Mouse (Mus musculus) left cerebral cortex, postnatal 36 days (tissue): Measurements from ENCODE around the gene Slc38a3. TPM values are rescaled to one million over a fixed set of nuclear protein-coding genes. Genes with fewer than 3 reads are reported as not detected.

Experiments used
- DNase-seq, 2 experiments: peaks; one replicate each; pipeline ENCODE4 v3.0.0; 2021 to 2022; ENCODE audit warnings: low spot score in 2 of 2, mixed read lengths in 1 of 2
- intact Hi-C: fragments of 180-260 bp; cut with DNase I; formaldehyde crosslinking; loops from one replicate; pipeline ENCODE4 v1.15.1; 2025
- total RNA-seq, 2 experiments: library from RNA; stranded (reverse); gene quantifications; 2 replicates each; pipeline ENCODE4 v1.2.3; 2021

Gene Slc38a3
- total RNA-seq, 2 experiments from 2014 or later: 66.3 to 66.8 TPM

DNA sequence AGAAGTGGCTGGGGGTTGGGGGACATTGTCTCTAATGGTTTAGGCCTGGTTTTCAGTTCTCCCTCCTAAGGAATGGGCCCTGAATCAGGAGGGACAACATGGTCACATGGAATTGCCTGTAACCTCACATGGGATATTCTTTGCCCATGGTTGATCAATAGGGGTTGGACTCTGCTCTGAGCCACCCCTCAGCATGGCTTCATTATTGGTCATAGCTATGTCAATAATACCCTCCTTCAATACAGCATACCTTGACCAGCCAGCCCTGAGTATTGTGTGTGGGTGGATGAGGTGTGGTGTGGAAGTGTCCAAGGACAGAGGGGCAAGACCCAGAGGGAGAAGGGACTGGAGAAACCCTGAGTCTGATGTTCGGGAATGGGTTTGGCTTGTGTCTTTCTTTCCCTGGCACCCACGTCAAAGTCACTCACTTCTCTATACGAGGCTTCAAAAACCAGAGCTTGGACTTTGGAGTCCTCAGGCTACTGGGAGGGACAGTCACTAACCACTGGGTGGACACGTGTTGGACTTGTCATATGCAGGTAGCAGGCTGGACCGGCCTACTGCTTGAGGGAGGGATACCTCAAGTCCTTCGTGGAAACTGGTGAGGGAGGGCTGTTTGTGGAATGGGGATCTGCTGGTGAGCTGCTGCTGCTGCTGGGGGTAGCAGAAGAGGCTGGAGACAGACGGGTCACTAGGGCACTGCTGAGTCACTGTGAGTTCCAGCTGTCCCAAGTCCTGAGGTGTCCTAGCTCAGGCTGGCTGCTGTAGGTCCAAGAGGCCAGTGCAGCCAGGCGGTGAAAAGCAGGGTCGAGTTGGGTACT, 5.5 kb upstream of the Slc38a3 start:
- intact Hi-C loops: no loop called here
- no peak for DNase-seq

DNA sequence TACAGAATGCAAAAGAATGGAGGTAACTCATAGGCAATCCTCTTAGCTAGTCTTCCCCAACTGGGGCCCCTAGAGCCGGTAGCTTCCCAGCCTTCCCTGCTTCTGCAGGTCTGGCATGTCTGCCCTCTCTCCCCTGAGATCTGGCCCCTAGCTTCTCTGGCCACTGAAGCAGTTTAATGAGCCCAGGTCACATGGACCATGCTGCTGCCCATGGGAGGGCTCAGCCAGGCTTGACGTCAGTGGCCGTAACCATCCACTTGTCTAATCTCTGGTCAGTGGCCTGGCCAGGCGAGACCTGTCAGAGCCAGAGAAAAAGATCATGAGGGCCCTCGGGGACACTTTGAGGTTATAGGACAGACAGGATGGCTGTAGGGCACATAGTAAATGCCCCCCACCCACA, 929 bp upstream of the Slc38a3 start:
- DNase-seq: no peak
- intact Hi-C loops: no loop called here

DNA sequence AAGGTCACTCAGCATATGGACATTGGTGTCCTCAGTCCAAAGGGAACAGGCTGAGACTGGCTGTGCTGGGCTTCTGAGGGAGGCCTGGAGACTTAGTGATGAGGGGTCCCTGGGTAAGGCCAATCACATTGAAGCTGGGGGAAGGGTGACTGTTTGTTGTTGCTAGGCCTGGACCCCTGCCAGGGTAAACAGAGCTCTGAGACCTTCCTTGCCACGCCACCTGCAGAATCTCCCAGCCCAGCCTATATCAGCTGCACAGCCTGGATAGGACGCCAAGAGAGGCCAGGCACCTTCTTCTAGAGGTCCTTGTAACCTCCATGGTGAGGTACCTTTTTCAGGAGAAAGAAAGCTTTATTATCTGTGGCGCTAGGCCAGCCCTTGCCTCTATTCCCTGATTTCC, 414 bp downstream of the Slc38a3 start:
- DNase-seq: no peak
- intact Hi-C loops: no loop called here

DNA sequence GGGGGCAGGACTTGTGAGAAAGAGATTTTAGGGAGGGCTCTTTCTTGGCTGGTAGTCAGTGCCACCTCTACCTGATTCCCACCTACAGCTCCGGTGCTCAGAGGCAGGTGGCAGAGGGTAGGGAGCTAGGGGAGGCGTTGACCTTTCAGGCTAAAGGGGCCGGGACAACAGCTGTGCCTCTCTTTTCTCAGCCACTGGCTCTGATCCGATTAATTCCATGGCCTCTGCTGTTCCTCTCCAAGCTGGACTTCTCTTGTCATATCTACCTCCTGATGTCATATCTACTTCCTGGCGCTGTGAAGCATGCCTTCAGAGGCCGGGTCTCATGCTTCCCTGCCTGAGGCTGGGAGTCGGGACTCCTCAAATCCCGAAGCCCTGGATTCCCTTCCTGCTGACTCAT, 1.3 kb downstream of the Slc38a3 start:
- DNase-seq: no peak
- intact Hi-C loops: no loop called here

DNA sequence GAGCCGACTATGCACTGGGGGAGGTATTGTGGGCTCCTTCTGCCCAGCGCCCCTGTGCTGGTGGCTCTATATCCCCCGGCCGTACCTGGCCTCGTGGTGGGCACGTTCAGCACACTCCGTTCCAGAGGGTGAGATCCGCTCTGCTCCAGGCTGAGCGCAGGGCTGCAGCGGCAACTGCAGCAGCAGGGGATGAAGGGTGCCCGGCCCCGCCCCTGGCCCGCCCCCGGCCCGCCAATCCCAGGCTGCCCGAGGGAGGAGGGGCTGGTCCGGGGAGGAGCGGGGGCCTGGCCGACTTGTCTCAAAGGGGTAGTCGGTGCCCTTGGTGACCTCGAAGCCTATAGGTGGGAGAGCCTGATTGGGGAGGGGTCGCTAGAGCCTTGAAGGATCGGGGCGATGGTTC, 2.1 kb downstream of the Slc38a3 start:
- intact Hi-C loops: no loop called here
- peak; percentile 33 to 35 for DNase-seq

DNA sequence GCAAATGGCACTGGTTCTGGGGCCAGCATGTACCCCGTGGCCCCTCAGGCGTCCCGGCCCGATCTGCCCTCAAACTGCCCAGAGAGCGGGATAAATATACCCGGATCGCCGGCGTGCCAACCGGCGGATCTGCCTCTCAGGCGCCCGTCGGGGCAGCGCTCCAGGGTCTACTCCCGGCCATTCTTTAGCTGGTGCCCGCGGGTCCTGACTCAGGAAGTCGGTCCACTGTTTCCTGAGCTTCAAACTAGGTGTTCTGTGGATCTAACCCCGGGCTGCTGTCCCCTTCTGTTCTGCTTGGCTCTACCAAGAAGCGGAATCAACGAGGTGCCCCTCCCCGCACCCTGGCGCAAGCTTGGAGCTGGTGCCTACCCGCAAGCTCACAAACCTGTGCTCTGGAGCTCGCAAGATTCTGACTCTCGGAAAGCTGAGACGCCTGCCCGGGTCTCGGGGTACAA, 2.6 kb downstream of the Slc38a3 start:
- no peak for DNase-seq
- intact Hi-C loops: no loop called here

DNA sequence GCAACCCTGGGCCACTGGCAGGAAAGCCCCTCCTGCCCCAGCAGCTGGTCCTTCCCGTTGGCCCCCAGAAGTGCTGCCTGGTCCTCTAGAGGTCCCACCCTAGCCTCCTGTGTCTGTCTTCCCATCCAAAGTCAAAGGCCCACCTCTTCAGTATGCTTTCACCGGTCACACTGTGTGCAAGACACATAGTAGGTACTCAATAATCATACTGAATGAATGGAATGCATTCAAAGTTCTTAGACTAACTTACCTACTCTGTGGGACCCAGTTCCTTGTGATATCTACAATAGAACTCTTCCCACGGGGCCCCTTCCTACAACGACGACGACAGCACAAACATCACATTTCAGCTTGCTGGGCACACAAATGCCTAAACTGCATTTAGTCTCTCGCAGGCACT, 4.0 kb downstream of the Slc38a3 start:
- intact Hi-C loops: no loop called here
- DNase-seq: no peak

DNA sequence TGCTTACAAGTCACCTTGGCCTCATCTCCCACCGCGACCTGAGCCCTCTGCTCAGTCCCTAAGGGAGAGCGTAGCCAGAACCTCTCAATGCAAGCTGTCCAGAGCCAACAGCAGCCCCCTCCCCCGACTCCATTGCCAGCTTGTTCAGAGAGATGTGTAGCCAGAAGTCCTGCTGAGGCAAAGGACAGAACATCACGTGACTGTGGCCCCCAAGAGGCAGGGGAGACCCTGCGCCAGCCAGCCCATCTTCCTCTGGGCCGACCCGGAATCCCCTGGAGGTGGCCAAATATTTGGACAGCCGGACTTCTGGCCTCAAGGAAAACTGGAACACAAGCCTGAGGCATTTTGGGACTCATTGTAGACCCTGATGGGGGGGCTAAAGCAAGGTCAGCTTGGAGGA, 5.8 kb downstream of the Slc38a3 start:
- intact Hi-C loops: no loop called here
- no peak for DNase-seq

DNA sequence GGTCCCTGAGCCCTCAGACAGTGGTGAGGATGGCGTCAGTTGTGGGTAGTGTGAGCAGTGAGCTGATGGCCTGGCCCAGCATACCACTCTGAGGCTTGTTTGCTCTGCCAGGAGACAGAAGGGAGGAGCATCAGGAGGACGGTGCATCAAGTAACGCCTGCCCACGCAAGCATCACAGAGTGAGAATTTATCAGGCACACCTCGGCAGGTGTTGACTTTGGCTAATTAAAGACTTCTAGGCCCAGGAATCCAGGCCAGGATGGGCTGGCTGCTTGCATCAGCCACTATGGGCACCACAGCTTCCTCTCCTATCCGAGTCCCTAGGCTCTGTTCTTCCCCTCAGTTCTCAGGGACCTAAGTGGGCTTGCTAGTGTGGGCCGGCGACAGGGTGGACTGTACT, 7.0 kb downstream of the Slc38a3 start:
- DNase-seq: no peak
- intact Hi-C loops: no loop called here

DNA sequence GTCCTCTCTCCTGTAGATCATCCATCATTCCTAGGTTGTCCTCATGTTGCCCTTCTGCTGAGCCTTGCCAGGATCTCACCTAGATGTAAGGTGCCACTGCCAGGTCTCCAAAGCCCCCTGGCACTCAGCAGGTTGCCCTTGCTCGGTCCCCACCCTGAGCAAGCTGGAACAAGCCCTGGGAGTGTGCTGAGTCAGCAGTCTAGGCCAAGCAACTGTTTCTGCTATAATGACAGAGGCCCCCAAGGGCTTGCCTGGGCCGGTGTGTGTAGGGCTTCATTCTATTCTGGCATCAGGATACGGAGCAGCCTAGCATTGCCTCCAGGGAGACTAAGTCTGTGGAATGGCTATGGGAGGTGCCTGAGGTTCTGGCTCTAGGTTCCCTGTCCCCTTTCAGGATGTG, 8.6 kb downstream of the Slc38a3 start:
- DNase-seq: no peak
- intact Hi-C loops: no loop called here

DNA sequence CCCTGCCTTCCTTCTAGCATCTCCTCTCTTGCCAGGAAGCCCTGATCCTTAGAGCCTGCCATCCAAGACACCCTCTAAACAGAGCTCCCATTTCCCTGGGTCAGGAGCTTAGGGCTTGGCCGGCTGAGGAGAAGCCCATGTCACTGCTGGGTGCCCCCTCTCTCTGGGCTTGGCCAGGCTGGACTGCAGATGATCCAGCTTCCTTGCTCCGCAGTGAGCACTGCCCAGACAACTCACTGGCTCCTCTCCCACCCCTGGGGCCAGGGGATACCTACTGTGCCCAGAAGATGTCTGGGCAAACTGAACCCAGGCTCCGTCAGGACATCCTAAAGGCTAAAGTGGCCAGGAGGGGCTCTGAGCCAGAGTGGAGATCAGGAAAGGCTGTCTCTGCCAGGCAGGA, 9.4 kb downstream of the Slc38a3 start:
- intact Hi-C loops: no loop called here
- no peak for DNase-seq

DNA sequence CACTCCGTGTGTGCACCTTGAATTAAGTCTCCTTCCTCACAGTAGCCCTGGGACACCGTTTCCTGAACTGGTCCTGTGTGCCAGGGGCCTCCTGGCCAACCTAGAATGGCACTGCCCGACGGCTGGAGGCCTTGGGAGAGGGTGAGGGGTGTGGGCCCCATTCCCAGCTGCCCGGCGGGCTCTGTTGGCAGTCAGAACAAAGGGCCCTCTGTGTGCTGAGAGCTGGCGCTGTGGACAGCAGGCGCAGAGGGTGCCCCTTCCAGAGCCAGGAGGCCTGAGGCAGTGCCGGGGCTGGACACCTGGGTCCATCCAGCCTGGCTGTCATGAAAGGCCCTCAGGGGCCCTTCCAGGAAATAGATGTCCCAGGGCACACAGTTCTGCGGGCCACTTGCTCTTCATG, 9.8 kb downstream of the Slc38a3 start:
- peak; percentile 53 to 66 for DNase-seq
- intact Hi-C loops: no loop called here

DNA sequence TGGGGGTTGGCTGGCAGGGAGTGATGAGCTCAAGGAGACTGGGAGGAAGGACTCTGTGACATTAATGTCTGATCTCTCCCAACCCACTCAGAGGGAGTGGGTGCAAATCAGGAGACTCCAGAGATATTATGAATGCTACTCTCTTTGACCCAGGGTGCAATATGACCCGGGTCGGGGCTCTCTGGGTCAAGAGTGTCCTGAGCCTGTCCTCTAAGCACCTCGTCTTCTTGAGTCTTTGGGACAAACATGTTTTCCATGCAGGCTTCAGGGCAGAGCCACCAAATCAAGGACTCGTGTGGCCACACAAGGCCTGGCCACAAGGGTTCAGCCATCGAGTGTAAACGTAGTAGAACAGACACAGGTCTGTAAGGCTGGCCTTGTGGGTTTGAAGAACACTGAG, 11.2 kb downstream of the Slc38a3 start:
- intact Hi-C loops: no loop called here
- DNase-seq: no peak

DNA sequence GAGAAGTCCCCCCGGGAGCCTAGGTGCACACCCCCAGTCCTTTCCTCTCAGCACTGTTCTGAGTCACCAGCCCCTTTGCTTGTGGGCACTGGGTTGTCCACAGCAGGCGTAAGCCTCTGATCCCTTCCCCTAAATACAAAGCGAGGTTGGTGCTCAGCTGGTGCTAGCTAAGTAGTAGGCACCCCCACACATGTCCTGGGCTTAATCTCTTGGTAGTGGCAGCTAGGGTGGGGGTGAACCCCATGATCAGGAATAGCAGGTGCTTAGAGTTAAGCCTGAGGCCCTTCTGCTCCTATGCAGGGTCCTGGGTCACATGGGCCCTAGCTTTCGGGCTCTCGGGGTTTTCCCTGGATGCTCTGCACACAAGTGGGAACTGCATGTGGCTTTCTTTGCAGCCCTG, 12.2 kb downstream of the Slc38a3 start:
- intact Hi-C loops: no loop called here
- no peak for DNase-seq

DNA sequence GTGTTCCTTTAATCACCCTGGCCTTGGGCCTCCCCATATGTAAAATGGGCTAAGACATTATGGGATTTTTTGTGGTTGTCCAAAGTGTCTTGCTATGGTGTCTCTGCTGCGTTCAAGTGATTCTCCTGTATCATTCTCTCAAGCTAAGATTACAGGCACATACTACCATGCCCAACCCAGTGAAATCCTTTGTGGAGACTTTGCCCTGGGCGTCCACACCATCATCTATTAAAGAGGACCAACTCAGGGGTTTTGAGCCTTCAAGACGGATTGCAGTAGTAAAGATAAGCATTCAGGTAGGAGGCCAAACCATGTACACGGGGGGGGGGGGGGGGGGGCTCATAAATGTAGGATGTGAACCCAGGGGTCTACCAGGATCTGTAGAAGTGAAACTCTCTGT, 14.7 kb downstream of the Slc38a3 start:
- DNase-seq: no peak
- intact Hi-C loops: no loop called here

DNA sequence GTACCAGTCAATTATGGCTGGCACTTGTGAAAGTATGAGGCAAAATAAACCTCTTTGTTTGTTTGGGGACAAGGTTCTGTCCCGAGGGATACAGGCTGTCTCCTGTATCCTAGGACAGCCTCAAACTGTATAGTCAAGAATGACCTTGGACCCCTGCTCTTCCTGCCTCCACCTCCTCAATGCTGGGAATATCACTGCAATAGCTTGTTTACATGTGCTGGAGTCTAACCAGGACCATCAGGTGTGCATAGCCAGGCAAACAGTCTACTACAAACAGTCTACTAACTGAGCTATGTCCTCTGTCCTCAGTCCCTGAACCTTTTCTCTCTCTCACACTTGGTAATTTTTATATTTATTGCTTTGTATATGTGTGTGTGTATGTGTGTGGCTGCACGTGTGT, 15.9 kb downstream of the Slc38a3 start:
- DNase-seq: no peak
- intact Hi-C loops: no loop called here

DNA sequence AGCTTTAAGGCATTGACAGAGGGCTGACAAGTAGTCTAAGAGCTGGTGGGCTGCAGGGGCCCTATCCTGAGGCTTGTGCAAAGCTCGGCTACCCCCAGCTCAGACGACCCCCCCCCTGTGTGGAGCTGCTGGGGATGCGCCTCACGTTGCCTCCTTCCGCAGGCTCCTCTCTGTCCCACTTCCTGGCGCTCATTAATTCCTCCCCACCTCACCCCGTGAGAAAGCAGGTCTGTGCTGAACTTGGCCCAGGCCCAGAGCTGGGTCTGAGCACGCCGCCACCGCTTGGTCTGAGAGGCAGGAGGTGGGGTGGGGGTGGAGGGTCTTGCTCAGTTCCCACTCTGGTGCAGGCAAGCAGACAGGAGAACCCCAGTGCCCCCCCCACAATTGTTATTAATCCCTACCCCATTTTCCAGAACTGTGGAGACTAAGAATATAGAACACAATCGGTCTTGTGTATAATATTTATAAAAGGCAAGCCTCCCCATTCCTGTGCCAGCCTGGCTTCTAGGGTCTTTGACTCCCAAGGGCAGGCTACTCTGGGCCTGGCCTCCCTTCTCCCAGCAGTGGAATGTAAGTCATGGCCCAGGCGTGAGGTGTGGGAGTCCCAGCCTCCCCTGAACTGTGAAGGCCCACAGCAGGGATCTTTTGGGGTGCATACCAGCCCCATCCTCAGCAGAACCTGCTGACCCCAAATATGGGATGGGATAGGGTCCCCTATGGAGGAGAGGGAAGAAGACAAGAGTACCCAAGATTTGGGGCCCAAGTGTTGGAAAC, 18.4 kb downstream of the Slc38a3 start:
- intact Hi-C loops: no loop called here
- DNase-seq: no peak

DNA sequence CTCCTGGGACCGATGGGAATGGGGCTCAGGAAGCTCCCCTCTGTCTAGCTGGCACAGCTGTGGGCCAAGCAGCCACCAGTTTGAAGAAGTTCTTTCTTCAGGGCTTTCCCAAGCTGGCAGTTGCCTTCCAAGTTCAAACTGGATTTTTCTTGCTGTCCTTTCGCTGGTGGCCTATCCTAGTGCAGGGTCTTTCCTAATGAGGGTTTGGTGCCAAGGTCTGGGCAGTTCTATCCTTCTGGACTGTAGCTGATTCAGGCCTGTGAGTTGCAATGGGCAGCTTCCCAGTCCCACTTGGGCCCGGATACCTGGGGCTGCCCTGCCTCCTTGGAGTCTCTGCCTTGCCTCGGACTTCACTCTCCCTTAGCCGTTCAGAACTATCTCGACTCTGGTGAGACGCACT, 19.1 kb downstream of the Slc38a3 start:
- intact Hi-C loops: no loop called here
- no peak for DNase-seq

DNA sequence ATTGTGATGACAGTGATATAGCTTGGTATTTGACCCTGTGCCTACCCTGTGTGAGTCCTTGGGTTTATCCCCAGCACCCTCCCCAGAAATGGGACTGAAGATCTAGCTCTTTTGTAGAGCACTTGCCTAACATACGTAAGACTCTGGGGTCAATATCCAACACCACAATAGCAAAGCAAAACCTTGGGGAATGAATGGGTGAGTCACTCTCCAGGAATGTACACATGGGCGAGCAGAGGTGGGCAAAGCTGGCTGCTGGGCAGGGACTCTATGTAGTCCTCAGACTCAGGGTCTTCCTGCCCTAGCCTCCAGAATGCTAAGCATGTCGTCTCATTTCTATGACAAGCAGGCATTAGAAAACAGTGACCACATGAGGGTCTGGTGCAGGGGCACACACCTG, 20.6 kb downstream of the Slc38a3 start:
- intact Hi-C loops: no loop called here
- DNase-seq: no peak

DNA sequence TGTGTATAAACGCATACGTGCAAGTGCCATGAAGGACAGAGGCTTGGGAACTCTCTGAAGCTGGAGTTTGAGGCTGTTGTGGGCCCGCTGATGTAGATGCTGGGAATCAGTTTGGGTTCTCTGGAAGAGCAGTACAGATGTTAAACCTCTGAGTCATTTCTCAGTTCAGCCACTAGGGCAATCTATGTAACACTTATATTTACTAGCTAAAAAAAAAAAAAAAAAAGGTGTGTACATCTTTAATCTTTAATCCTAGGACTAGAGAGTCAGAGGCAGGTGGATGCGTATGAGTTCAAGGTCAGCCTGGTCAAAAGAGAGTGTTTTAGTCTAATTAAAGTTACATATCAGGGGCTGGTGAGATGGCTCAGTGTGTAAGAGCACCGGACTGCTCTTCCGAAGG, 22.4 kb downstream of the Slc38a3 start:
- no peak for DNase-seq
- intact Hi-C loops: no loop called here

DNA sequence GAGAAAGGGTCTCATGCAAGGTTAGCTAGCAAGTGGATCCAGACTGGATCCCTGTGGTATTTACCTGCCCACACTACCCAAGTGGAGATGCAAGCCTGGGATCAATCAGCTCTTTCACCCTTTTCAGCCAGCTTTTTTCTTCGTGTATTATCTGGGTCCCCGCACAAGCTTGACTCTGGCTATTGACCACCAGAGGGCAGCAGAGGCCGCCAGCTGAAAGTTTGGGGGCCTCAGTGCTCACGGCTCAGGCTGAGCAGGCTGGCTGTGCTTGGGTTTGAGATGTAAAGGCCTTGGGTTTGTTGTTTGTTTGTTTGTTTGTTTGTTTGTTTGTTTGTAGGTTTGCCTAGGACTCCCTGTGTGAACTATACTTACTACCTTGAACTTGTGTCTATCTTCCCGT, 23.8 kb downstream of the Slc38a3 start:
- peak; percentile 61 to 65 for DNase-seq
- intact Hi-C loops: loop anchor here (1.0 to 2.0 kb wide), 2 partner anchors 31 to 93 kb away; no protein-coding TSS in a partner anchor
